ENCODE assay signal across 16 mouse cellular contexts in the genomic region with DNA sequence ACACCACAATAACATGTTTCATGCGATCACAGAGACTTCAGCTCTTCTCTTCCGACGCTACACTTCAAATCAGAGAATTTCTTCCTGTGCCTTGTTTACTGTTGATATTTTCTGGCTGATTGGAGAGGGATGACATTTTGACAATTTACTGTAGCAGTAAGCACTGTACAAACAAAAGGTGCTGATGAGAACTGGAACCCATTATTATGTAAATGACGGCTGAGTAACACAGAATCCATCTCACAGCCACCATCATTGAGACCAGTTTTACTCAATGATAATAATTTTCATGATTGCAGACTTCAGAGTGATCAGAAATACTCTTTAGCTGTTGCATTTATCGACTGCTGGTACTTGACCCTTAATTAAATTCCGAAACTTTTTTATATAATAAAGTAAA.
"Had no signal": no experiment of that assay in that cellular context is flagged by ENCODE, and none has a peak within 500 bp of the region (broad histone marks: within the 10 kb centered on the region; RNA-seq: fewer than 3 reads in every experiment).

No protein-coding gene starts in this region.

- H3K27ac ChIP-seq: kidney, embryonic 15.5 days; left cerebral cortex, adult 2 months; liver, embryonic 13.5 days; midbrain, embryonic 12.5 days had no signal

- H3K9ac ChIP-seq: kidney, embryonic 15.5 days; liver, embryonic 13.5 days; midbrain, embryonic 12.5 days; neural tube, embryonic 13.5 days had no signal

- DNase-seq: kidney, postnatal 10 days; kidney, postnatal 36 days; layer of hippocampus, postnatal 36 days; liver, embryonic 13.5 days; lung, adult 2 months; lung, postnatal 14 days; lung, postnatal 4 days; retina, postnatal 1 day; thymus, adult 18-20 months; thymus, postnatal 36 days had no signal

- H3K9me3 ChIP-seq: kidney, embryonic 15.5 days; liver, embryonic 13.5 days; midbrain, embryonic 12.5 days; neural tube, embryonic 13.5 days had no signal

- H3K4me2 ChIP-seq: kidney, embryonic 15.5 days; liver, embryonic 13.5 days; midbrain, embryonic 12.5 days; neural tube, embryonic 13.5 days had no signal

- H3K4me3 ChIP-seq: kidney, embryonic 15.5 days; left cerebral cortex, adult 2 months; liver, embryonic 13.5 days; midbrain, embryonic 12.5 days; myocyte; neural tube, embryonic 13.5 days had no signal

- H3K27me3 ChIP-seq: kidney, embryonic 15.5 days; liver, embryonic 13.5 days; midbrain, embryonic 12.5 days; neural tube, embryonic 13.5 days had no signal

- H3K4me1 ChIP-seq: liver, embryonic 13.5 days had no signal

- ATAC-seq: midbrain, embryonic 16.5 days had no signal

- H3K36me3 ChIP-seq: kidney, embryonic 15.5 days; liver, embryonic 13.5 days; midbrain, embryonic 12.5 days; neural tube, embryonic 13.5 days had no signal
